Mouse (Mus musculus) liver, adult 2 months (tissue): ENCODE data around the gene D630045J12Rik. TPM values are rescaled to one million over a fixed set of nuclear protein-coding genes. Genes with fewer than 3 reads are reported as not detected.

Experiments used
- DNase-seq: peaks from one replicate; pipeline ENCODE4 v3.0.0-alpha.2; 2011; ENCODE audit warnings: low read depth, low spot score; ENCODE audit errors: extremely low read depth
- H3K27ac ChIP-seq: fragments of 200-500 bp; replicated peaks from 2 replicates; pipeline ENCODE4 v1.5.1; 2012; ENCODE audit warnings: low read depth, mild to moderate bottlenecking, control low read depth, inconsistent platforms, low read length; ENCODE audit not compliant: insufficient read depth
- H3K27me3 ChIP-seq: fragments of 200-500 bp; 2 replicates; pipeline ENCODE4 v1.6.1; 2012; ENCODE audit warnings: mild to moderate bottlenecking, moderate library complexity, low read length, inconsistent platforms; ENCODE audit not compliant: control insufficient read depth, insufficient read depth
- H3K36me3 ChIP-seq: fragments of 200-500 bp; 2 replicates; pipeline ENCODE4 v1.6.1; 2012; ENCODE audit warnings: low read length, inconsistent platforms; ENCODE audit not compliant: control insufficient read depth, insufficient read depth
- H3K4me1 ChIP-seq: fragments of 200-500 bp; 2 replicates; pipeline ENCODE4 v1.6.1; 2011; ENCODE audit warnings: low read length; ENCODE audit not compliant: control insufficient read depth, insufficient read depth
- H3K4me3 ChIP-seq: fragments of 200-500 bp; 2 replicates; pipeline ENCODE4 v1.5.1; 2011; ENCODE audit warnings: low read depth, mild to moderate bottlenecking, control low read depth, low read length, moderate library complexity; ENCODE audit not compliant: insufficient read depth
- H3K79me2 ChIP-seq: fragments of 200-500 bp; 2 replicates; pipeline ENCODE4 v1.6.1; 2012; ENCODE audit warnings: inconsistent platforms, mild to moderate bottlenecking, low read length, moderate library complexity; ENCODE audit not compliant: control insufficient read depth, insufficient read depth
- H3K9ac ChIP-seq: fragments of 200-500 bp; 2 replicates; pipeline ENCODE4 v1.6.1; 2012; ENCODE audit warnings: low read depth, mild to moderate bottlenecking, control low read depth, inconsistent platforms, low read length
- CTCF ChIP-seq: fragments of 200-500 bp; IDR thresholded peaks from 2 replicates; pipeline ENCODE4 v1.5.1; 2011; ENCODE audit warnings: low read depth, low read length, control low read depth
- POLR2A ChIP-seq: fragments of 200-500 bp; IDR thresholded peaks from 2 replicates; pipeline ENCODE4 v1.6.1; 2011; ENCODE audit warnings: low read length, control low read depth; ENCODE audit not compliant: insufficient read depth; ENCODE audit errors: extremely low read depth
- WGBS: fragments of 180-500 bp; shearing (Covaris S2); methylation state at CpG from one replicate; pipeline ENCODE4 v1.1.7; 2018; 5-methylcytosine and 5-hydroxymethylcytosine counted together
- polyA plus RNA-seq: library from polyadenylated mRNA; depleted of rRNA; stranded (reverse); fragments of >200 nt; gene quantifications from 2 replicates; pipeline ENCODE4 v1.2.3, GENCODE M21; 2012
- total RNA-seq: library from RNA; depleted of rRNA; stranded (reverse); fragments of >200 nt; gene quantifications from 2 replicates; pipeline ENCODE4 v1.2.3, GENCODE M21; 2014

The D630045J12Rik gene
- total and polyA plus RNA-seq, 2 experiments: 0.46 to 1.3 TPM

- no peak overlapping the region for H3K4me3 ChIP-seq
- no peaks in the 10 kb centered on the region for H3K79me2 ChIP-seq
- no peak overlapping the region for H3K9ac ChIP-seq
- no peak overlapping the region for H3K27ac ChIP-seq
- TF ChIP-seq CTCF (no peak), POLR2A (no peak)
- no peaks in the 10 kb centered on the region for H3K36me3 ChIP-seq
- WGBS: 88% methylated on average over 4 of the region's 4 CpGs
- no peak for DNase-seq
- H3K4me1 ChIP-seq: no peaks in the 10 kb centered on the region
- no peaks in the 10 kb centered on the region for H3K27me3 ChIP-seq
Observed at GRCm38 (mm10) chr6:38247362-38247761, 6.4 kb downstream of the D630045J12Rik start.

DNA sequence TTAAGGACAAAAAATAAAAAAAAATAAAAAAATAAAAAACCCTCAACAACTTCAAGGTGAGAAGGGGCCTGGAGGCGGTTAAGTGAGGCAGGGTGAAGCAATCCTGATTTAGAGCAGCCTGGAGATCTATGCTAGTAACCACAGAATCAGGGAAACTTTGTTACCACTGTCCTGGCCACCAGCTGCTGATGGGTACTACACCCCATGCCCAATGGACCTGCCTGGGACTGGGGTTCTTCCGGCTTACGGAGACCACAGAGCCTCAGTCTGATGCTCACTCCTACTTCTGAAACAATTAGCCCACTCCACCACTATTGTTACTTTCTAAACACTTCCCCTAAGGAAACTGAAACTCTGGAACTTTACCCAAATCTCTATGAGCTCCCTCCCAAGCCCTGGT is 9.0 kb downstream of the D630045J12Rik start:
- DNase-seq: no peak
- Histone ChIP-seq H3K27ac (no peak overlapping the region), H3K4me3 (no peak overlapping the region), H3K36me3 (no peaks in the 10 kb centered on the region), H3K79me2 (no peaks in the 10 kb centered on the region), H3K9ac (no peak overlapping the region), H3K27me3 (no peaks in the 10 kb centered on the region), H3K4me1 (no peaks in the 10 kb centered on the region)
- TF ChIP-seq CTCF: no peak
- no peak for TF ChIP-seq POLR2A
- 94% methylated on average over 3 of the region's 3 CpGs for WGBS

DNA sequence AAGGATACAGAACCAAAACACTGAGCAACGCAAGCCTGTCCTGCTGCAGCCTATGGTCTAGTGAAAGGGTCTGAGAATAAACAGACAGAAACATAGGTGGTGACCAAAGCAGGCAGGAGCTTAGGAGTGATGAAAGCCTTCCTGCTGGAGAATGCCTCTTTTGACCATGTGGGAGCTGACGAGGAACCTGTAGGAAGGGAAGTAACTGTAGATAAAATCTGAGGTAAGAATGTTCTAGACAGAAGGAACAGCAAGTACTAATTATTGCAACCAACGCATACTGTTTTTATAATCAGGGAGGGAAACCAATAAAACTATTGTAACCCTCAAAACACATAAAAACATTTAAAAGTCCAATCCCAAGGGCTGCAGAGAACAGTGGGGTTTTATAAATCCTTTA is 9.6 kb downstream of the D630045J12Rik start:
- Histone ChIP-seq H3K79me2 (no peaks in the 10 kb centered on the region), H3K27me3 (no peaks in the 10 kb centered on the region), H3K4me3 (no peak overlapping the region), H3K27ac (no peak overlapping the region), H3K36me3 (no peaks in the 10 kb centered on the region), H3K4me1 (no peaks in the 10 kb centered on the region), H3K9ac (no peak overlapping the region)
- 86% methylated on average over 3 of the region's 3 CpGs for WGBS
- DNase-seq: no peak
- TF ChIP-seq POLR2A (no peak), CTCF (no peak)

GRCm38 (mm10) chr6:38242833-38243232 is 11.0 kb downstream of the D630045J12Rik start:
- 71% methylated on average over 5 of the region's 5 CpGs for WGBS
- H3K36me3 ChIP-seq: no peaks in the 10 kb centered on the region
- no peak overlapping the region for H3K27ac ChIP-seq
- H3K4me3 ChIP-seq: no peak overlapping the region
- H3K27me3 ChIP-seq: no peaks in the 10 kb centered on the region
- no peaks in the 10 kb centered on the region for H3K4me1 ChIP-seq
- no peak for TF ChIP-seq POLR2A
- no peak for TF ChIP-seq CTCF
- no peak for DNase-seq
- H3K79me2 ChIP-seq: no peaks in the 10 kb centered on the region
- H3K9ac ChIP-seq: no peak overlapping the region

DNA sequence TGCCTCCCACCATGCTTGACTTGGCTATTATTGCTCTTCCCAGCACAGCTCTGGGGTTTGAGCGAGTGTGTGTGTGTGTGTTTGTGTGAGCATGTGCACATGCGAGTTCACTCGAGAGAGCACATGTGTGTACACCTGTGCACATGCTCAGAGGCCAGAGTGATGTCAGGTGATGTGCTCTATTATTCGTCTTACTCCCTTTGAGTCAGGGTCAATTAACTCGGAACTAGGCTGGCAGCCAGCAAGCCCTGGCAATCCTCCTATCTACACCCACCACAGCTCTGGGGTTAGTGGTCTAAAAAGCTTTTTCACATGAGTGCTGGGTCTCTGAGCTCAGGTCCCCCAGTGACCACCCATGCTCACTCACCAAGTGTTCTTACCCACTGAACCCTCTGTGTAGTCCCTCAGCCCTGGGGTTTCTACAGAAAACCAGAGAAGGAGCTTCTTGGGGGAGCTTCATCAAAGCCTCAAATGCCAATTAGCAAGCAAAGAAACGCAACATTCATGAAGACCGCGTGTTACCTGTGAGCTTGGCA is 11.4 kb downstream of the D630045J12Rik start:
- TF ChIP-seq POLR2A: no peak
- no peak for TF ChIP-seq CTCF
- H3K27me3 ChIP-seq: no peaks in the 10 kb centered on the region
- H3K4me1 ChIP-seq: no peaks in the 10 kb centered on the region
- 83% methylated on average over 8 of the region's 8 CpGs for WGBS
- no peaks in the 10 kb centered on the region for H3K36me3 ChIP-seq
- no peak overlapping the region for H3K27ac ChIP-seq
- H3K4me3 ChIP-seq: no peak overlapping the region
- H3K9ac ChIP-seq: no peak overlapping the region
- no peak for DNase-seq
- no peaks in the 10 kb centered on the region for H3K79me2 ChIP-seq

- DNase-seq: no peak
- Histone ChIP-seq H3K36me3 (no peaks in the 10 kb centered on the region), H3K79me2 (no peaks in the 10 kb centered on the region), H3K27me3 (no peaks in the 10 kb centered on the region), H3K27ac (no peak overlapping the region), H3K9ac (no peak overlapping the region), H3K4me3 (no peak overlapping the region), H3K4me1 (no peaks in the 10 kb centered on the region)
- 90% methylated on average over 4 of the region's 4 CpGs for WGBS
- TF ChIP-seq CTCF (no peak), POLR2A (no peak)
Observed at GRCm38 (mm10) chr6:38241508-38241907, 12.3 kb downstream of the D630045J12Rik start.
